Mouse (Mus musculus): Measurements from ENCODE around the gene Gm28043.
"Not testable (repeated sequence)": the region's sequence is repeated elsewhere in the genome, so short reads cannot be mapped to it uniquely, and the experiment has no call there.

Gene Gm28043

GRCm38 (mm10) chr17:29614115-29615023 lies at the start of gene Gm28043, which contains the start of gene Rnf8:
Gene Gm28043 (plus strand): TSS chr17:29614876.
Gene Rnf8 (plus strand): TSS chr17:29614790.
- DNase-seq (ENCODE audit: low spot score in 2 of 2): peak; percentile 90 to 93

- DNase-seq (ENCODE audit: low spot score in 2 of 2): no peak
Observed at GRCm38 (mm10) chr17:29565521-29565920, 49.2 kb upstream of the Gm28043 start.

GRCm38 (mm10) chr17:29568435-29568834 lies 46.2 kb upstream of the Gm28043 start:
- no peak for DNase-seq (ENCODE audit: low spot score in 2 of 2)

GRCm38 (mm10) chr17:29569831-29570230 lies 44.8 kb upstream of the Gm28043 start:
- DNase-seq (ENCODE audit: low spot score in 2 of 2): no peak

- DNase-seq (ENCODE audit: low spot score in 2 of 2): no peak
Observed at GRCm38 (mm10) chr17:29579579-29580126, 35.0 kb upstream of the Gm28043 start.

GRCm38 (mm10) chr17:29583569-29583968 lies 31.1 kb upstream of the Gm28043 start:
- DNase-seq (ENCODE audit: low spot score in 2 of 2): no peak

- peak; percentile 40 to 54 for DNase-seq (ENCODE audit: low spot score in 2 of 2)
Observed at GRCm38 (mm10) chr17:29584306-29584705, 30.4 kb upstream of the Gm28043 start.

GRCm38 (mm10) chr17:29584737-29585136 lies 29.9 kb upstream of the Gm28043 start:
- DNase-seq (ENCODE audit: low spot score in 2 of 2): no peak

GRCm38 (mm10) chr17:29585446-29585845 lies 29.2 kb upstream of the Gm28043 start:
- DNase-seq (ENCODE audit: low spot score in 2 of 2): peak; percentile 29 to 48

GRCm38 (mm10) chr17:29586921-29587320 lies 27.8 kb upstream of the Gm28043 start:
- no peak for DNase-seq (ENCODE audit: low spot score in 2 of 2)

- no peak for DNase-seq (ENCODE audit: low spot score in 2 of 2)
Observed at GRCm38 (mm10) chr17:29589221-29589898, 25.3 kb upstream of the Gm28043 start.

- no peak for DNase-seq (ENCODE audit: low spot score in 2 of 2)
Observed at GRCm38 (mm10) chr17:29595891-29596770, 18.5 kb upstream of the Gm28043 start.

- DNase-seq (ENCODE audit: low spot score in 2 of 2): no peak
Observed at GRCm38 (mm10) chr17:29596771-29597132, 17.9 kb upstream of the Gm28043 start.

- DNase-seq (ENCODE audit: low spot score in 2 of 2): no peak
Observed at GRCm38 (mm10) chr17:29599051-29599450, 15.6 kb upstream of the Gm28043 start.

GRCm38 (mm10) chr17:29599537-29599936 lies 15.1 kb upstream of the Gm28043 start:
- DNase-seq (ENCODE audit: low spot score in 2 of 2): no peak

- DNase-seq (ENCODE audit: low spot score in 2 of 2): no peak
Observed at GRCm38 (mm10) chr17:29601391-29601790, 13.3 kb upstream of the Gm28043 start.

GRCm38 (mm10) chr17:29603283-29603682 lies 11.4 kb upstream of the Gm28043 start:
- DNase-seq (ENCODE audit: low spot score in 2 of 2): peak; percentile 22 to 56

GRCm38 (mm10) chr17:29613453-29613852 lies 1.2 kb upstream of the Gm28043 start:
- not testable (repeated sequence) for DNase-seq (ENCODE audit: low spot score in 2 of 2)

- DNase-seq (ENCODE audit: low spot score in 2 of 2): no peak
Observed at GRCm38 (mm10) chr17:29615024-29615551, 412 bp downstream of the Gm28043 start.

GRCm38 (mm10) chr17:29615616-29616015 lies 940 bp downstream of the Gm28043 start:
- no peak for DNase-seq (ENCODE audit: low spot score in 2 of 2)

GRCm38 (mm10) chr17:29619231-29619630 lies 4.6 kb downstream of the Gm28043 start:
- DNase-seq (ENCODE audit: low spot score in 2 of 2): no peak
